Mouse (Mus musculus): ENCODE measurements around the gene Pear1.

- TF ChIP-seq USF1 (IDR thresholded peaks at IDR 0.05; ENCODE audit: low read depth) (no peak), POLR2A (IDR thresholded peaks at IDR 0.05; ENCODE audit: insufficient read length, low read depth) (no peak), MAX (IDR thresholded peaks at IDR 0.05; ENCODE audit: low read depth) (no peak), POLR2AphosphoS2 (IDR thresholded peaks at IDR 0.05; ENCODE audit: insufficient read length, low read depth) (no peak), TCF12 (IDR thresholded peaks at IDR 0.05; ENCODE audit: insufficient read depth, poor library complexity, severe bottlenecking) (no peak)
Observed at GRCm38 (mm10) chr3:87785626-87786214, 38.4 kb downstream of the Pear1 start.

Measured in myocyte (in vitro differentiated cells).